Mouse (Mus musculus): ENCODE measurements around the gene Olfr434.
"Not testable (repeated sequence)": the region's sequence is repeated elsewhere in the genome, so short reads cannot be mapped to it uniquely, and the experiment has no call there.

DNA sequence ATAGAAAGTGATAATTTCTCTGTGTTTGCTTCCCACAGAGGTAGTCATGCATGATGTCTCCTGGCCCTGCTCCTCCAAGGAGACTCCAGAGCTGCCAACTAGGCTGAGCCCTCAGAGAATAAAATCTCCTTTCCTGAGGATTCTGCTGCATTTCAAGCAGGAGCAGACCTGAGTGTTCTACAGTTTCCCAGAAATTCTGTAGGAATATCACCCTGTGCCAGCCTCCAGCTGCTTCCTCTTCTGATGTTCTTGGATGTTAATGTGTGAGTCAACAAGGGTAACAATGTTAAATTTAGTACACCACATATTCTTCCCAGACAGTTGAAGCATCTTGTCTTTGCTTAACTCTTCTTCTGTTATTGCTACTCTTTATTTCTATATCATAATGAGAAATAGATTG, at the start of gene Olfr434:
- TF ChIP-seq GATA1, TAL1 (IDR thresholded peaks at IDR 0.05; ENCODE audit: low read length): not testable (repeated sequence)

All from erythroblast, embryonic 14.5 days (primary cell).